Mouse (Mus musculus): ENCODE results near the gene Alk.

GRCm38 (mm10) chr17:71870232-71870621, 734.2 kb downstream of the Alk start:
- TF ChIP-seq POLR2A (IDR thresholded peaks at IDR 0.05; ENCODE audit: control insufficient read depth, extremely low read depth, insufficient read depth, low read length, poor library complexity) (no peak), CTCF (IDR thresholded peaks at IDR 0.05; ENCODE audit: borderline replicate concordance, control insufficient read depth, extremely low read depth, insufficient read depth, low read length, poor library complexity) (no peak)

Measured in thymus, adult 2 months (tissue).